Mouse (Mus musculus) forebrain, embryonic 15.5 days (tissue): ENCODE measurements at regions not wholly inside any gene's neighbourhood (a gene's known extent, or its start where the extent isn't known, plus 50 kb on each side); places are given as distances from the start of the nearest gene placed in this dataset.

Source experiments
- ATAC-seq: fragments of 200-750 bp; cut with Nextera tagmentation; replicated peaks from 2 replicates; pipeline ENCODE4 v1.8.0; 2017; ENCODE audit warnings: mild to moderate bottlenecking, moderate TSS enrichment, moderate library complexity
- H3K27ac ChIP-seq: fragments of 300-500 bp; sonication (generic); replicated peaks from 2 replicates; pipeline ENCODE4 v1.5.1; 2015; ENCODE audit warnings: mild to moderate bottlenecking, inconsistent platforms
- H3K27me3 ChIP-seq: fragments of 300-500 bp; sonication (generic); 2 replicates; pipeline ENCODE4 v1.6.1; 2015; ENCODE audit warnings: inconsistent platforms
- H3K36me3 ChIP-seq: fragments of 300-500 bp; sonication (generic); 2 replicates; pipeline ENCODE4 v1.6.1; 2015; ENCODE audit warnings: mild to moderate bottlenecking, inconsistent platforms
- H3K4me1 ChIP-seq: fragments of 300-500 bp; sonication (generic); 2 replicates; pipeline ENCODE4 v1.6.1; 2015; ENCODE audit warnings: inconsistent platforms
- H3K4me2 ChIP-seq: fragments of 300-500 bp; sonication (generic); replicated peaks from 2 replicates; pipeline ENCODE4 v1.6.1; 2015; ENCODE audit warnings: mild to moderate bottlenecking, inconsistent platforms
- H3K4me3 ChIP-seq: fragments of 300-500 bp; sonication (generic); 2 replicates; pipeline ENCODE4 v1.5.1; 2015; ENCODE audit warnings: mild to moderate bottlenecking, inconsistent platforms
- H3K9ac ChIP-seq: fragments of 300-500 bp; sonication (generic); replicated peaks from 2 replicates; pipeline ENCODE4 v1.6.1; 2015; ENCODE audit warnings: mild to moderate bottlenecking, inconsistent platforms
- H3K9me3 ChIP-seq: fragments of 300-500 bp; sonication (generic); 2 replicates; pipeline ENCODE4 v1.6.1; 2016; ENCODE audit warnings: inconsistent platforms
- WGBS: fragments of 180-500 bp; shearing (Covaris S2); methylation state at CpG from one replicate; pipeline ENCODE4 v1.1.7; 2015; ENCODE audit warnings: mixed read lengths; 5-methylcytosine and 5-hydroxymethylcytosine counted together

GRCm38 (mm10) chr5:136628502-136628901 is 61.2 kb upstream of the Cux1 start:
- Histone ChIP-seq H3K27me3 (no peaks in the 10 kb centered on the region; the same call in 1 of the 2 replicates), H3K27ac (no peak overlapping the region), H3K4me1 (no peaks in the 10 kb centered on the region), H3K36me3 (no peaks in the 10 kb centered on the region), H3K4me2 (no peak overlapping the region), H3K9ac (no peak overlapping the region), H3K9me3 (no peaks in the 10 kb centered on the region), H3K4me3 (no peak overlapping the region)
- ATAC-seq = no peak
- WGBS = 97% methylated on average over 4 of the region's 5 CpGs

- Histone ChIP-seq H3K9ac (no peak overlapping the region), H3K4me3 (no peak overlapping the region), H3K4me2 (no peak overlapping the region), H3K36me3 (no peaks in the 10 kb centered on the region), H3K4me1 (no peaks in the 10 kb centered on the region), H3K9me3 (no peaks in the 10 kb centered on the region), H3K27me3 (no peaks in the 10 kb centered on the region; the same call in 1 of the 2 replicates), H3K27ac (no peak overlapping the region)
- ATAC-seq = no peak
- 84% methylated on average over 5 of the region's 5 CpGs for WGBS
Measured at GRCm38 (mm10) chr5:136632286-136632685, 60.7 kb upstream of the Myl10 start.

GRCm38 (mm10) chr5:136633901-136634300 is 59.0 kb upstream of the Myl10 start:
- H3K4me1 ChIP-seq = 0 out of 2 replicates have a peak, but pooled peaks cover 5% of the 10 kb centered on the region
- H3K9ac ChIP-seq = no peak overlapping the region
- no peaks in the 10 kb centered on the region for H3K36me3 ChIP-seq
- ATAC-seq = no peak
- H3K4me2 ChIP-seq = no peak overlapping the region
- no peak overlapping the region for H3K27ac ChIP-seq
- H3K9me3 ChIP-seq = no peaks in the 10 kb centered on the region
- WGBS = 49% methylated on average over 6 of the region's 6 CpGs
- H3K27me3 ChIP-seq = no peaks in the 10 kb centered on the region; the same call in 1 of the 2 replicates
- H3K4me3 ChIP-seq = no peak overlapping the region

- no peaks in the 10 kb centered on the region for H3K9me3 ChIP-seq
- no peak overlapping the region for H3K4me2 ChIP-seq
- H3K27ac ChIP-seq = no peak overlapping the region
- no peak for ATAC-seq
- no peak overlapping the region for H3K4me3 ChIP-seq
- no peak overlapping the region for H3K9ac ChIP-seq
- H3K27me3 ChIP-seq = no peaks in the 10 kb centered on the region; the same call in 1 of the 2 replicates
- H3K36me3 ChIP-seq = no peaks in the 10 kb centered on the region
- WGBS = 91% methylated on average over 2 of the region's 2 CpGs
- 0 out of 2 replicates have a peak, but pooled peaks cover 5% of the 10 kb centered on the region for H3K4me1 ChIP-seq
Measured at GRCm38 (mm10) chr5:136635119-136635518, 57.8 kb upstream of the Myl10 start.

- ATAC-seq = no peak
- no peak overlapping the region for H3K4me2 ChIP-seq
- WGBS = 63% methylated on average over 1 of the region's 1 CpGs
- H3K9me3 ChIP-seq = no peaks in the 10 kb centered on the region
- 0 out of 2 replicates have a peak, but pooled peaks cover 5% of the 10 kb centered on the region for H3K4me1 ChIP-seq
- no peak overlapping the region for H3K9ac ChIP-seq
- no peak overlapping the region for H3K4me3 ChIP-seq
- no peaks in the 10 kb centered on the region; the same call in 1 of the 2 replicates for H3K27me3 ChIP-seq
- H3K36me3 ChIP-seq = no peaks in the 10 kb centered on the region
- no peak overlapping the region for H3K27ac ChIP-seq
Measured at GRCm38 (mm10) chr5:136636476-136636875, 56.5 kb upstream of the Myl10 start.

- H3K4me2 ChIP-seq = no peak overlapping the region
- no peak overlapping the region for H3K9ac ChIP-seq
- H3K4me3 ChIP-seq = no peak overlapping the region
- no peaks in the 10 kb centered on the region for H3K36me3 ChIP-seq
- ATAC-seq = peak; percentile 26; the same call in 1 of the 2 replicates
- no peak overlapping the region for H3K27ac ChIP-seq
- 47% methylated on average over 11 of the region's 11 CpGs for WGBS
- no peaks in the 10 kb centered on the region for H3K9me3 ChIP-seq
- no peaks in the 10 kb centered on the region; the same call in 1 of the 2 replicates for H3K27me3 ChIP-seq
- H3K4me1 ChIP-seq = 0 out of 2 replicates have a peak, but pooled peaks cover 5% of the 10 kb centered on the region
Measured at GRCm38 (mm10) chr5:136637872-136638271, 55.1 kb upstream of the Myl10 start.

- Histone ChIP-seq H3K4me2 (no peak overlapping the region), H3K4me1 (0 out of 2 replicates have a peak, but pooled peaks cover 5% of the 10 kb centered on the region), H3K9ac (no peak overlapping the region), H3K36me3 (no peaks in the 10 kb centered on the region), H3K27me3 (no peaks in the 10 kb centered on the region; the same call in 1 of the 2 replicates), H3K4me3 (no peak overlapping the region), H3K9me3 (no peaks in the 10 kb centered on the region), H3K27ac (no peak overlapping the region)
- WGBS = 77% methylated on average over 5 of the region's 5 CpGs
- ATAC-seq = no peak
Measured at GRCm38 (mm10) chr5:136640871-136641619, 51.9 kb upstream of the Myl10 start.

- 83% methylated on average over 13 of the region's 13 CpGs for WGBS
- Histone ChIP-seq H3K4me3 (no peak overlapping the region), H3K4me1 (0 out of 2 replicates have a peak, but pooled peaks cover 5% of the 10 kb centered on the region), H3K27ac (no peak overlapping the region), H3K27me3 (no peaks in the 10 kb centered on the region), H3K4me2 (no peak overlapping the region), H3K9ac (no peak overlapping the region), H3K9me3 (no peaks in the 10 kb centered on the region), H3K36me3 (no peaks in the 10 kb centered on the region)
- ATAC-seq = no peak
Measured at GRCm38 (mm10) chr5:136642208-136642607, 50.7 kb upstream of the Myl10 start.
